Mouse (Mus musculus) urinary bladder, postnatal 36 days (tissue): ENCODE measurements around the gene Gpat2.

Experiments used
- DNase-seq, 2 experiments: peaks; one replicate each; pipeline ENCODE4 v3.0.0; 2022; ENCODE audit warnings: low spot score in 2 of 2, mixed read lengths in 1 of 2

Gpat2 gene

DNA sequence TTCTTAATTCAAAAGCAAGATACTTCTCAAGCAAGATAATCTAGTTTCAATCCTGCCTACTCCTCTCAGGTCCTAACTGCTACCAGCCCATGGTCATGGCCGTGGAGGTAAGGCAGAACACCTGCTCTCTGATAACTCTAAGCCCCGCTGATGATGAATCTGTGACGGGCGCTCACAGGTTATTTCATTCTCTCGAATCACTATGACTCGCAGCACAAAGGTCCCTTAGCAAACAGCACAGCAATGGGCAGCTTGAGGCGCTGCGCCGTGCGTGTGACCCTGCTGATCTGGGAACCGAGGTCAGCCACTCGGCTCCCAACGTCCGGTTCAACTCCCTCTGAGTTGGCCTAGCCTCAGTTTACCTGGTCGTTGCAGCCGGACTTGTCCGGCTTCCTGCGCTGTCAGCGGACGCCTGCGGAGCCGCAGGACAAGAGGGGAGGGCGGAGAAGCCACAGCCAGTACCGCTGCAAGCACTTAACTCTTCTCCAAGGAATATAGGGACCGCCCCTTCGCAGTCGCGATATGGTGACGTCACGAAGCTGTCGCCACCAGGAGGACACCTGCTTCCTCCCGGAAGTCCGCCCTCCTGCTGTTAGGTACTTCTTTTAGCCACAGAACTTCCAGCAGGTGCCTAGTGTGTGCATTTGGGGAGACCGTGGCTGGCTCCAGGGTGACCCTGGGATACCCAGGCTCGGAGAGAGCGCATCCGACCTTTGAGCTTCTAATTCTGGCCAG lies 19.2 kb downstream of the Gpat2 start, which contains the start of gene Fahd2a:
TSS of gene Fahd2a (minus strand) at position 511 of the 735 bp plus-strand sequence.
- peak; percentile 78 to 89 for DNase-seq

DNA sequence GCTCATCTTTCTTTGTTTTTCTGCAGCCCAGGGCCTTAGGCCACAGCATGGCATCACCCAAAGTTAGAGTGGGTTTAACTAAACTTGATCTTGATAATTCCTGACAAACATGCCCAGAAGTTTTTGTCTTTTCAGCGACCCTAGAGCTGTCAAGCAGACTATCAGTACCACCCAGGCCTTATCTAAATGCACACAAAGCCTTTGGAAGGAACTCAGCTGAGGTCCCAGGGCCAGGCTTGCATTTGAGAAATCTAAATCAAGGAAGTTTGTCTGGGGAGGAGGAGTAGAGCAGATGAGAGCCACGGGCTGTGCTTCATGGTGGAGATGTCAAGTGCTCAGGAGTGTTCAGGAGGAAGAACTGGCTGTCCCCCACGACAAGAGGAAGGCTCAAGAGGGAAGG lies 21.8 kb downstream of the Gpat2 start:
- no peak for DNase-seq

DNA sequence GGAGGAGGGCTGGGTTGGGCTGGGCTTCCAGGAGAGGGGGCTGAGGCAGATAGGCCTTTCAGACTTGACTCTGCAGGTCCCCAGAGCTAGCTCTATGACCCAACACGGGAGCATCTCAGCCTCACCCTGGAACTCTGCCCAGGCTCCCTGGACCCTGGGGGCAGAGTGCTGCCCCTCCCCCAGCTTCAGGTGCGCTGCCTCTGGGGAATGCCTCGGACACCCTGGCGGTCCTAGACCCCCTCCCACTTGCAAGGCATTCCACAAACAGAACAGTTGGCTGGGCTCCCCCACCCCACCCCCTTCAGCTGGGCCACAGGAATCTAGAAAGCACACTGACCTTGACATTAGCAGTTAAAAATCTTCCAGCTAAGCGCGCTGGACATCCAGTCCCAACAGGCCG lies 24.7 kb downstream of the Gpat2 start:
- no peak for DNase-seq

DNA sequence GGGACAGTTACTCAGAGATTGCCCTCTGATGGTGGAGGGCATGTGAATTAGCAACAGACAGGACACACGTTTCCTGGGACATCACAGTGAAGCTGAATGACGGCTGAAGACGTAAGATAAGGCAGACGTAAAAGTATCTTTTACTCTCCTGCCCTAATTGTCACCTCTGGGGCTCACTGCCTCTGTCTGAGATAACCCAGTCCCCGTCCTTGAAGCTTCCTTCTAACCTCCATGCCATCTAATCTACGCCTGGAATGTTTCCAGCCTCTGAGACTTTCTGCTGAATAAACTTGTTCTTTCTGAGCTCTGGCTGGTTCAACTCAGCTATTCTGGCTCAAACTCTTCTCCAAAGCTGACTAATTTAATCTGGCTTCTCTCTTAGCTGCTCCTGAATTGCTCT lies 26.7 kb downstream of the Gpat2 start:
- no peak for DNase-seq

DNA sequence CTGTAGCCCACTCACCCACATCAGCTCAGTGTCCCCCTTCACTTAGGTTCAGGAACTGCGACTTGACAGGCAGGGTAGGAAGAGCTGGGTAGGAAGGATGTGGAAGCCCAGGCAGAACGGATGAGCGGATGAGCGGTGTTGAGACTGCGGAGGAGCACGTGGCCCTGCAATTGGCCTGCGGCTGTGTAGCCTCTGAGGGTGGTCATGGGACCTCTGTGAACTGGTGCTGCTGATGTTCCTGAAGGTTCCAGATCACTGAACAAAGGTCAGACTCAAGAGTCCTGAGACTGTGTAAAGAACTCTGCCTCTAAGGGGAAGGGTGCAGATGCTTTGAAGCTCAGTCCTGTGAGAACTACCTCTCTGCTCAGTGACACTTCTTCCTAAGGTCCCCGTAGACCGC lies 28.1 kb downstream of the Gpat2 start:
- DNase-seq = no peak

DNA sequence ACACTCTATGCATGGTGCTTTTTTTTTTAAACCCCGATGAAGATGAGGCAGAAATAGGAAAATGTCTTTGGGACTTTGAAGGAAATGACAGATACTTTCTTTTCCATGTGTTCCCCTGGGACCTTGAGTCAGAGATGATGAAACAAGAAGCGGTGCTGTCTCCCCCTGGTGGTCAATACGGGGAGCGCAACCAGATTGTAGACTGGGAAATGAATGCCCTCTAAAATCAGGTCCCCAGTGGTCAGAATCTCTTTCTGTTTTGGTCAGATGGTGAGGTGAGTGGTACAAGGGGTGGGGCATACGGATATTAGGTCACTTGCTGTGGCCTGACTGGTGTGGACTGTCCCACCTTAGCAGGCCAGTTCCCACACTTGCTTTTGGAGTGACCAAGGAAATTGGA lies 28.8 kb downstream of the Gpat2 start:
- DNase-seq = peak; percentile 60 to 71

DNA sequence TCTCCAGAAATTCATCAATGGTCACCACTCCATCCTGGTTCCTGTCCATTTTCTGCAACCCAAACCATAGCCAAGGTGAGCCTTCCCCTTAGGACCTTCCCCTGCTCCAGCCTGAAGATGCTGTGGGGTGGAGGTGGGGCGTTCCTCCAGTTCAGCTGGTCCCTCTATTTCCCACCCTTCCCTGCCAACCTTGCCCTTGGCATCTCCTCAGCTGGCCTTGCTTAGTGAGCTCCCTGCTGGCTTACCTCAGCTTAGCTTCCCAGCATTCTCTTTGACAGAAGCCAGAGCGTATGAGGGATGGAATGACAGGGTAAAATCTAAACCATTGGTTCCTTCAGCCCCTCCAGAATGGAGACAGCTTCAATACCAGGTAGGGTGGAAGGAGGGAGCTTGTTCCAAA lies 34.3 kb downstream of the Gpat2 start:
- no peak for DNase-seq

DNA sequence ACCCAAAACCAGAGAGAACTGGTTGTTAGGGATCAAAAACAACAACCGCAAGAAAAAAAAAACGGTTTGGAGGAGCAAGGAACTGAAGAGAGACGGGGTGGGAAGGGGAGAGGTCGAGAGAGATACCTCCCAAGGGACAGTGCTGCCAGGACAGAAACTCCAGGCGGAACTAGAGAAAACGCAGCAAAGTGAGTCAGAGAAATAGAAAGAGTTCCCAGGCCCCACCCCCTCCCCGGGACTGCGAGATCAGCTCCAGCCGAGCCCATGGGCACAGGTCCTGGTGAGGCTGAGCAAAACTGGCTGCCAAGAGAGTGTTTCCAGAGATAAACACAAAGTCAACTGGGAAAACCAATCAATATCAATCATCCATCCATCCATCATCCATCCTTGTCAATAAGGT lies 36.4 kb downstream of the Gpat2 start:
- no peak for DNase-seq

DNA sequence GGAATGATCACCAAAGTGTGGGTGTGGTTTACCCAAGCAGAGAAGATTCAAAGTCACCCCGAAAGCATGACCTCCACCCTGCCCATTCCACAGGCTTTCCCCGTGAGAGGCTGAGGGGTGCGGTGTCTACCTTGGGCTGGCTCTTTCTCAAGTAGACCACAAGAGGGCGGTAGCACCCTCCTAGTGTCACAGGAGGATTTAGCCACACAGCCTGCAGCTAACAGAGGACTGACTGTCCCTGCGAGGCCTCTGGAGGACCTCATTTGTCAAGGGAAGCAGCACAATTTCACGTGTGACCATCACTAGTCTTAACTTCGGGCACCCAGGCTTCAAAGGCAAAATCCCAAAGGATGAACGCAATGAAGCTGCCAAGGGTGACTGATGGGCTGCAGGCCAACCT lies 37.3 kb downstream of the Gpat2 start:
- peak in 1 of 2 experiments; percentile 51 for DNase-seq

DNA sequence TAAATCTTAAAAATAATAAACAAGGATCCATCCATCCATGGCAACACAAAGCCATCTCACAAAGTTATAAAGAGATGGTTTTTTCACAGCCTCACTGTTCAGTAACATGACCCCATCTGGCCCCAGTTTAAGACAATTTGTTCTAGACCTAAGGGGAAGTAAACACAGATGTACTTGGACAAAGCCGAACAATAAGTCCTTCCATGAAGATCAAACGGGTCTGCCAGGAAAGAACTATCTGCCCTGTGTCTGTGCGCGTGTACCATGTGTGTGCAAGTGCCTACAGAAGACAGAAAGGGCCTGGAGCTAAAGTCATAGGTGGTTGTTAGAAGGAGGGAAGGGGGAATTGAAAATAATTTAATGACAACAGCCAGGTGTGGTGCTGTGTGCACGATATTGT lies 45.2 kb downstream of the Gpat2 start:
- DNase-seq = no peak

DNA sequence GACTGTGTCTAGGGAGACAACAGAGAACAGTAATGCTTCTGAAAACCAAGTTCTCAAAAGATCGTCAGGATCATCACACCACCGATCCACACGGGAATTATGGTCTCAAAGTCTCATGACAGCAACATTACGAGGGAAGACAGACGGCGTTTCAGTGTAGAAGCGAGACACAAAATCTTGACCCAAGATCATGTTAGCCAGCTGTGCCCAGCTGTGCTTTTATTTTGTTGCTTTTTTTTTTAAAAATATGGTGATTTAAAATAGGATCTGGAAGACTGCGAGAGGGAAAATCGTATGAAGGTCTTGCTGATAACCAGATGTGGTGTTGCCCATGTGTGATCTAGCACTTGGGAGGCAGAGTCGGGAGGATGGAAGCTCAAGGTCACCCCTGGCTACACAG lies 45.7 kb downstream of the Gpat2 start:
- no peak for DNase-seq

DNA sequence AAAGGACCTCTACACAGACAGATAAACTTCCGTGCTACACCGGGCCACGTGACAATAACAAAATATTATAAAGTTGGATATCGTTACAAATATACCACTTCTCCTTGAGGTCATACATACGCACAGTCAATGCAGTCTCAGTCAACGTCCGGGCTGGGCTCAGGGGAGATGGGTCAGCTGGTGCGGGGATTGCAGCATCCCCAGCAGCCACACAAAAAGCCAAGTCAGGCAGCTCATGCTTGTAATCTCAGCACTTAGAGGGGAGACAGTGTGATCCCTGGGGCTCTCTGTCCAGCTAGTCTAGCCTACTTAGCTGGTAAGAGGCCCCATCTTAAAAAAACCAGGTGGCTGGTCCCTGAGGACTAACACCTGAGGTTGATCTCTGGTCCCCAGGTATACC lies 46.3 kb downstream of the Gpat2 start:
- DNase-seq = no peak

DNA sequence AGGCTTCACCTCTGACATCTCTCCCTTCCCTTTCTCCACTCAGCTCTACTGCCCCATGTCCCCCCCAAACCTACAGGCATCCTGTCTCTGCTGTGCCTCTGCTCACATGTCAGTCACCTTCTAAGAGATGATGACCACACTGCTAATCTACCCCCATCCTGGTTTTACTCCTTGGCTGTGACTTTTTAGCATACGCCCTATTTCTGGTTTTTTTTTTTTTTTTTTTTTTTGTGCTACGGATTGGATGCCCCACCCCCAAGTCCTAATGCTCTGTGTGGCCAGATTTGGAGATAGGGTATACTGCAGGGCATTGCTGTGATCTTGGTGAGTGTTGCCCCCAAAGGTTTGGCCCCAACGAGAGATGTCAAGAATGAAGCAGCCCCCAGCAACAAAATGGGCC lies 47.3 kb downstream of the Gpat2 start:
- DNase-seq = no peak

DNA sequence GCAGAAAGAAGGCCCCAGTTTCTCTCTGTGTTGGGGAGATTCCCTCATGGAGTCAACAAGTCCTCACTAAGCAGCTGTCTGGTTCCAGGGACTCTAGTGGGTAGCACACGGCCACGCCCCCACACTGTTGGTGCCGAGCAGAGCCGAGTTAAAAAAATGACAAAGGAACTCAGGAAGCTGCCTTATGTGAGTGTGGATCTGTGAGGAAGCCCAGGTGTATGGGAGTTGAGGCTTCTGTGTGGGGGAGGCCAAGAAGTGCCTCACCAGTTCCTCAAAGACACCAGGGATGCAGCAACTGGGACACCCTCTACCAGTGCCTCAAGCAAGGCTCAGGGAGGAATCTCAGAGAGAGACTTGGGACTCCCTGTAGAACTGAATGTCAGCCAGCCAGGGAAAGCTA lies 54.2 kb downstream of the Gpat2 start:
- DNase-seq = no peak

DNA sequence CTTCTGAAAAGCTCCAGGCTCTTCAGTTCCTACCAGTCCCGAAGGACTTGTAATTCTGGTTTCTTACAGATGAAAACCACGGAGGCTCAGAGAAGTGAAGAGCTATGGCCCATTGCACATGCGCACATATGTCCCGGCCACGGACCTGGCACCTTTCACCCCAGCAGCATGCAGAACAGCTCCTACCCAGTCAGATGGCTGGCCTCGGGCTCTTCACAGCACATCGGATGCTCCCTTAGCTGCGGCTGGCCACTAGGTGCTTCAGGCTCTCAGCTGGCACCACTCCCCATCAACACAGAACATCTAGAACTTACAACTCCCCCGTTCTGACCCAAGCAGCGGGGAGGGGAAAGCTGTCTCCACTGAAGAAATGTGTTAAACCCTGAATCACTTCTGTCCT lies 54.8 kb downstream of the Gpat2 start:
- DNase-seq = peak in 1 of 2 experiments; percentile 12

DNA sequence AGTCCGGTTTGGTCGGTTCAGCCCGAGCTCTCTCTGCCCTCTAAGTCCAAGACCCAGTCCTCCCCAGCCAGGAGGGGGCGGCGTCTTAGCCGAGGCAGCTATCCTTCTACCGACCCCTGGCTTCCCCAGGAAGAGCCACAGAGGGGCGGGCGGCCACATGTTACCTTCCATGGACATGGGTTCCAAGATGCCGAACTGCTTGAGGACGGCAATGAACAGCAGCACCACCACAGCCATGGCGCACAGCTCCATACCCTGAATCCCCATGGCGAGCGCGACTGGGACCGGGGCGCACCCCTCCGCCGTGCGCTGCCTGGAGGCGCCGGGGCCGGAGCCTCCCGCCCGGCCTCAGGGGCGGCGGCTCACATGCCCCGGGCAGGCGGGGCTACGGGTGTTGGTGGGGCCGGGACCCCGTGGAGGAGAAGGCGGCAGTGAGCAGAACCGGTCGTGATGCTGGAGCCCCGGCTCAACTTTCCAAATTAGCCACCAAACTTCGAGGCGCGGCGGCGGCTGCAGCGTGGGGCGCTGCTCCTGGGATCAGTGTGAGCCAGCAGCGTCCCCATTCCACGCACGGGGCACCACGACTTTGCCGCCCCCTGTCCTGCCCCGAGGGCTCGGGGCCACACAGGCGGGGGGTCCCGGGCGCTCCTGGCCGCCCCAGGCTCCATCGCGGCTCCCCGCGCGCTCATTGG lies 57.0 kb downstream of the Gpat2 start:
- peak in 1 of 2 experiments; percentile 6 for DNase-seq

DNA sequence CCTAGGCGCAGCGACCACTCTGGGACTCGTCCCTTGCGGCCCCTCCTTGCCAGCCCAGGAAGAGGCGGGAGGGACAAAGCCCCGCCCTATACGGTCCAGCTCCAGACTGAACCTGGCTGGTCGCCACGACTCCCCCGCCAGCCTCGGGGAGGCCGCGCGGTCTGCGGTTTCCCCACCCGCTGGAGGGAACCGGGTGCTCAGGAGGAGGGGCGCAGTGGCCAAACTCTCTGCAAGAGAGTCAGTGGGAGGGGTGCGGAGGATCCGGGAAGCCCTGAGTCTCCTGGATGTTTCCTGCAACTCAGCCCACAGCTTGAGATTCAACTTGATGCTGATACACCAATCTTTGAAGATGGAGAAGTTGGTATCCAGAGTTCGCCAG lies 57.5 kb downstream of the Gpat2 start:
- DNase-seq = peak; percentile 56 to 79

DNA sequence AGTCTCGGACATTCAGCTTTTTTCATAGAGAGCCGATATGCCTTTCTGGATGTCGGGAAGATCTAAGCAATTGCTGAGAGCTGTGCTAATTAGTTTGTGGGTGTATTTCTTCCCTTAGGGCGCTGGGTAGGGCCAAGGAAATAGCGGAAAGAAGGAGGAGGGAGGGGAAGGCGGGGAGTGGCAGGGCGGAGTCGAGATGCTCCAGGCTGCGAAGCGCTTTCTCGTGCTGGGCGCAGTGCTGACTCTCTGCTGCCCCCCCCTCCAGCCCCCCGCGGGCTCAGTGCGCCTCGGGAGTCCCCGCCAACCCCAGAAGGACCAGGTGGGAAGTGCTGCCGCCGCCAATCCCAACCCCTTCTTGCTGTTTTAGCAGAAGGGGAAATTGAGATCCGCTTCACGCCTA lies 58.0 kb downstream of the Gpat2 start:
- peak in 1 of 2 experiments; percentile 28 for DNase-seq

DNA sequence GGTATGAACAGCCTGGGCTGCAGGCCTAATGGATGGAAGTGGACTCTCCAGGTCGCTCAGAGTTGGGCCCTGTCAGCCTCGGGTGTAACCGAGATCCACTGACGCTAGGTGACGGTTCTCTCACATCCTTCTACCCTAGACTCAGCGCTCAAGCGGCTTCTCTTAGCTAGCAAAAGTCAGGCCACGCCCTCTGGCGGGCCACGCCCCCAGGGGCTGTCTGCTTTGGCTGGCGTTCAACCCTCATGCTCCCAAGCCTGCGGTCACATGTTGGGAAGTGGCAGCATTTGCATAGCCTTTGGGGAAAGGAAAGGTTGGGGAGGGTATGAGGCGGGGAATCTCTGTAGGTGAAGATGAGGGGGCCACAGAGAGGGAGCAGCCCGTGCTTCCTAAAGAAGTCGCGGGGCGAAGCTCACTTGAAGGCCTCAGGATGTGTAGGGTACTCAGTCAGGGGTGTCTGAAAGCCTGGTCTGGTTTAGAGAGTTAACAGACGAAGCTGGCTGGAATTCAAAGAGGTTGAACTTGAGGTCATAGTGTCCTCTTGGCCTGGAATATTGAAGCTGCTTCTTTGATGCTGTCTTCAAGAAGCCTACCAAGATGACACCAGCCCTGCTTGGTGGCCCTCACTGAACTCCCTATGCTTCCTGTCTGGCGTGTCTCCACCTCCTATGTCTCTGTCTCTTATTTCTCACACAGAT lies 59.6 kb downstream of the Gpat2 start:
- peak in 1 of 2 experiments; percentile 69 for DNase-seq
